Mouse (Mus musculus) left cerebral cortex, postnatal 4 days (tissue): ENCODE data around the gene Dbp. TPM values are rescaled to one million over a fixed set of nuclear protein-coding genes. Genes with fewer than 3 reads are reported as not detected.
"Not testable (repeated sequence)": the region's sequence is repeated elsewhere in the genome, so short reads cannot be mapped to it uniquely, and the experiment has no call there.

Source experiments
- DNase-seq: peaks from one replicate; pipeline ENCODE4 v3.0.0-alpha.2; 2022
- intact Hi-C: fragments of 180-260 bp; cut with DNase I; formaldehyde crosslinking; loops from one replicate; pipeline ENCODE4 v1.15.1; 2025
- total RNA-seq, 2 experiments: library from RNA; stranded (reverse); gene quantifications; 2 replicates each; pipeline ENCODE4 v1.2.3; 2021

Gene Dbp
- 10 to 100 TPM; 19.1 to 22.2 TPM for total RNA-seq

GRCm38 (mm10) chr7:45704730-45705442, at the start of gene Dbp:
Gene Dbp, plus strand, starts transcription at chr7:45705088.
- peak; percentile 99 for DNase-seq
- intact Hi-C loops, result loop anchor here (5.0 kb wide), 1 partner anchor 63 kb away; no protein-coding TSS in a partner anchor

- intact Hi-C loops, result no loop called here
- DNase-seq, result no peak
Measured at GRCm38 (mm10) chr7:45660746-45661478, 44.0 kb upstream of the Dbp start.

GRCm38 (mm10) chr7:45661702-45662101, 43.2 kb upstream of the Dbp start:
- intact Hi-C loops, DNase-seq: not testable (repeated sequence)

GRCm38 (mm10) chr7:45665303-45666138, 39.4 kb upstream of the Dbp start:
- no peak for DNase-seq
- intact Hi-C loops, result no loop called here

- intact Hi-C loops, result no loop called here
- no peak for DNase-seq
Measured at GRCm38 (mm10) chr7:45666161-45666560, 38.7 kb upstream of the Dbp start, which contains the start of gene Fut2. Gene Fut2, minus strand, starts transcription at chr7:45666394.

- intact Hi-C loops, result no loop called here
- no peak for DNase-seq
Measured at GRCm38 (mm10) chr7:45667761-45668160, 37.1 kb upstream of the Dbp start.

- DNase-seq, result no peak
- intact Hi-C loops, result no loop called here
Measured at GRCm38 (mm10) chr7:45668921-45669320, 36.0 kb upstream of the Dbp start.

GRCm38 (mm10) chr7:45677627-45678295, 27.1 kb upstream of the Dbp start:
- intact Hi-C loops, result no loop called here
- DNase-seq, result no peak

GRCm38 (mm10) chr7:45678513-45678912, 26.4 kb upstream of the Dbp start:
- no peak for DNase-seq
- intact Hi-C loops, result no loop called here

- intact Hi-C loops, result loop anchor here (10.0 kb wide), 1 partner anchor 85 kb away; no protein-coding TSS in a partner anchor
- DNase-seq, result no peak
Measured at GRCm38 (mm10) chr7:45679966-45680621, 24.8 kb upstream of the Dbp start.

GRCm38 (mm10) chr7:45681046-45681736, 23.7 kb upstream of the Dbp start:
- DNase-seq, result no peak
- intact Hi-C loops, result loop anchor here (10.0 kb wide), 1 partner anchor 86 kb away; no protein-coding TSS in a partner anchor

- intact Hi-C loops, result loop anchor here (10.0 kb wide), 1 partner anchor 88 kb away; no protein-coding TSS in a partner anchor
Measured at GRCm38 (mm10) chr7:45682144-45683126, 22.5 kb upstream of the Dbp start.

GRCm38 (mm10) chr7:45683396-45684050, 21.4 kb upstream of the Dbp start, which contains the start of gene Ntn5:
Gene Ntn5, plus strand, starts transcription at chr7:45684022.
- intact Hi-C loops, result loop anchor here (10.0 kb wide), 1 partner anchor 89 kb away; no protein-coding TSS in a partner anchor
- no peak for DNase-seq

More at GRCm38 (mm10) chr7:45682144-45683126, 22.5 kb upstream of the Dbp start:
- peak; percentile 94 for DNase-seq

- DNase-seq, result no peak
- intact Hi-C loops, result loop anchor here (10.0 kb wide), 1 partner anchor 91 kb away; no protein-coding TSS in a partner anchor
Measured at GRCm38 (mm10) chr7:45685811-45686210, 19.1 kb upstream of the Dbp start.

- DNase-seq, result no peak
- intact Hi-C loops, result loop anchor here (10.0 kb wide), 1 partner anchor 92 kb away; no protein-coding TSS in a partner anchor
Measured at GRCm38 (mm10) chr7:45686841-45687240, 18.0 kb upstream of the Dbp start.

- intact Hi-C loops, result loop anchor here (10.0 kb wide), 1 partner anchor 94 kb away; no protein-coding TSS in a partner anchor
- DNase-seq, result no peak
Measured at GRCm38 (mm10) chr7:45689099-45689498, 15.8 kb upstream of the Dbp start.

GRCm38 (mm10) chr7:45689800-45690199, 15.1 kb upstream of the Dbp start:
- no peak for DNase-seq
- intact Hi-C loops, result loop anchor here (10.0 kb wide), 1 partner anchor 95 kb away; no protein-coding TSS in a partner anchor
